Mouse (Mus musculus) CH12.LX (cell line): ENCODE data around the gene Arid1a.

Experiments
- CHD2 ChIP-seq: IDR thresholded peaks from 2 replicates; pipeline ENCODE4 v1.6.1; 2011; ENCODE audit warnings: low read length, improper control_type of control experiment
- CTCF ChIP-seq, 2 experiments: IDR thresholded peaks in 1 of 2; conservative IDR thresholded peaks in 1 of 2; 2 replicates each; pipeline ENCODE4 v1.5.1; 2011 to 2012; ENCODE audit warnings: low read depth in 2 of 2, low read length in 2 of 2, improper control_type of control experiment in 1 of 2, inconsistent platforms in 1 of 2, mild to moderate bottlenecking in 1 of 2, moderate library complexity in 1 of 2
- E2F4 ChIP-seq: IDR thresholded peaks from 2 replicates; pipeline ENCODE4 v1.6.1; 2011; ENCODE audit warnings: low read depth, low read length, improper control_type of control experiment; ENCODE audit not compliant: insufficient replicate concordance
- EP300 ChIP-seq: IDR thresholded peaks from 2 replicates; pipeline ENCODE4 v1.6.1; 2011; ENCODE audit warnings: low read length, improper control_type of control experiment
- ETS1 ChIP-seq: conservative IDR thresholded peaks from 2 replicates; pipeline ENCODE4 v1.6.1; 2012; ENCODE audit warnings: low read depth, mild to moderate bottlenecking, inconsistent platforms, low read length, improper control_type of control experiment, moderate library complexity
- MEF2A ChIP-seq: IDR thresholded peaks from 2 replicates; pipeline ENCODE4 v1.6.1; 2014; ENCODE audit warnings: low read depth, mild to moderate bottlenecking, inconsistent platforms, low read length, improper control_type of control experiment, borderline replicate concordance
- POLR2A ChIP-seq: IDR thresholded peaks from 2 replicates; pipeline ENCODE4 v1.6.1; 2011; ENCODE audit warnings: low read depth, mild to moderate bottlenecking, improper control_type of control experiment, low read length
- SIN3A ChIP-seq: IDR thresholded peaks from 2 replicates; pipeline ENCODE4 v1.6.1; 2012; ENCODE audit warnings: low read length, improper control_type of control experiment, inconsistent platforms
- TCF12 ChIP-seq: IDR thresholded peaks from 2 replicates; pipeline ENCODE4 v1.6.1; 2014; ENCODE audit warnings: low read depth, mild to moderate bottlenecking, inconsistent platforms, low read length, improper control_type of control experiment
- ZNF384 ChIP-seq: IDR thresholded peaks from 2 replicates; pipeline ENCODE4 v1.6.1; 2012; ENCODE audit warnings: low read depth, low read length, improper control_type of control experiment, inconsistent platforms

- no peak for TF ChIP-seq POLR2A
- TF ChIP-seq ZNF384, result no peak
- TF ChIP-seq E2F4, result no peak
- TF ChIP-seq CTCF (conservative IDR thresholded peaks at IDR 0.05 in 1 of 2, IDR thresholded peaks at IDR 0.05 in 1 of 2; ENCODE audit: low read depth in 2 of 2, low read length in 2 of 2), result no peak
- TF ChIP-seq SIN3A, result no peak
- no peak for TF ChIP-seq EP300
- TF ChIP-seq CHD2, result no peak
- TF ChIP-seq TCF12, result no peak
- TF ChIP-seq ETS1, result no peak
- TF ChIP-seq MEF2A, result no peak
Measured at GRCm38 (mm10) chr4:133662421-133662820, 94.1 kb downstream of the Arid1a start.
